Mouse (Mus musculus) kidney, postnatal 14 days (tissue): ENCODE results near the gene Dnajb6.
A peak's percentile ranks its signal among the peaks of the same experiment; 100 is the strongest.

Source experiments
- DNase-seq: peaks from one replicate; pipeline ENCODE4 v3.0.0; 2022; ENCODE audit warnings: mixed read lengths

The Dnajb6 gene

GRCm38 (mm10) chr5:29854376-29854775, 118.9 kb downstream of the Dnajb6 start:
- no peak for DNase-seq

DNA sequence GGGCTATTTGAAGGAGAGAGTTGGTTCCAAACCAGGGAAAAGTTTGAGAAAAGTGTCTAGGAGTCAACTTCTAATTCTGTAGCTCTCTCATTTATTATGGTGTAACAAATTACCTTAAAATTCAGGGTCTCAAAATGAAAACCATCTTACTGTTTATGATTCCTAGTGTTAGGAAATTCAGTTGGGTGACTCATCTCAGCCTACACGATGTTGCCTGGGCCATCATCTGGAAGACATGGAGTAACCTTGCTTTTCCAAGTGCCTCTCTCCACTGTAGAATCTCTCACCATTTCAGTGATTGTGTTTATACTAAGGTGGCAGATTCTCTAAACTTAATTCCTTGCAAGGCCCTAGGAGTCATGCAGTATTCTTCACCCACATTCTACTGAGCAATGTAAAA, 119.5 kb downstream of the Dnajb6 start:
- DNase-seq, result no peak

DNA sequence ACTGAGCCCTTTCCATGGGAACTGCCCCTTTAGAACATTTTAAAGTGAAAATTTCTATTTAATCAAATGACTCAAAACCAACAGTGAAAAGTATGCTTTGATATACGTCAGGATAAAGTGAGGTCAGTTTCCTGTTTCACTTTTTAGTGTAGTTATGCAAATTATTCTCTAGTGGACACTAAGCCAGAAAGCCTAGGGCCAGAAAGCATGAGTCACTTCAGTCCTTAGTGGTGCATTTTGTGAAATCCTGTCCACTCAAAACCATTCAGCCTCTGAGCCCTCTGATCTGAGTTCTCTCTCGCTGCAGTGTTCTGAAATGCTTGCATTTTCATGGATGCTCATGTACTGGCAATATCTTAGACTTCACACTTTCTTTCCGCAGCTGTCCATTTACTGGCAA, 126.0 kb downstream of the Dnajb6 start:
- no peak for DNase-seq

- no peak for DNase-seq
Observed at GRCm38 (mm10) chr5:29862388-29862787, 126.9 kb downstream of the Dnajb6 start.

DNA sequence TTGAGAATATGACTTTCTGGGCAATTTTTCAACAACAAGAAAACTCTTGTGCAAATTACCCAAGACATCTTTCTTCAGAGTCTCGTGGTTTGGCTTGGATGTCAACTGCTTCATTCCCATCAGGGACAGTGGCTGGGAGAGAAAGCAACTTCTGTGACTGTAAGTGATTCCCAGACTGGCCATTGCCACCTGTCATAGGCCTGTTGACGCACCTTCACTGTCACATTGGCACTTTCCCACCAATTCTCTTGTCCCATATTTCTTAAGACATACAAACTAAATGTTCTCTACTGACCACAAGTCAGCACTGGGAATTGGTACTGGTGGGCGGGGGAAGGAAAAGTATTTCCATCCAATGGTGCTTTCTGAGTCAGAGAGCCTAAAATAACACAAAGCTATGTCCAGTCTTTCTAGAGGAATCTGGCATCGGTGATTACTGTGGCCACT, 128.8 kb downstream of the Dnajb6 start:
- peak; percentile 14 for DNase-seq

DNA sequence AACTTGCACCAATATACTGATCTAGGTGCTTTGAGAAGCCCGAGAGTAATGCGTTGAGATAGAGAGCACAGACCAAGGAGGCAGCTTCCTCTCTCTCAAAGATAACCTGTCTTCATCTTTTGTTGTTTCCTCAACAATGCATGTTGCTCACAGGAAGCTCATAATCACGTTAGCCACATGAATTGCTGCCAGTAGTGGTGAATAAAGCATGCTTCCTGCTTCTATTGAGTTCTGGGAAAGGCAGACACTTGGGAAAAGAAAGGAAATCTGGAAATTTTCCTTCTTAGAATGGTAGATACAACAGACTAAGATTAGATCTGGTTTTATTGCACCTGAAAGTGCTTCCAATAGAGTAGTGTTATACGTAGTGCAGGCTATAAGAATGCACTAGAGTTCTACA, 129.5 kb downstream of the Dnajb6 start:
- DNase-seq, result no peak
